Mouse (Mus musculus): ENCODE results near the gene Rpl19.

Gene Rpl19

DNA sequence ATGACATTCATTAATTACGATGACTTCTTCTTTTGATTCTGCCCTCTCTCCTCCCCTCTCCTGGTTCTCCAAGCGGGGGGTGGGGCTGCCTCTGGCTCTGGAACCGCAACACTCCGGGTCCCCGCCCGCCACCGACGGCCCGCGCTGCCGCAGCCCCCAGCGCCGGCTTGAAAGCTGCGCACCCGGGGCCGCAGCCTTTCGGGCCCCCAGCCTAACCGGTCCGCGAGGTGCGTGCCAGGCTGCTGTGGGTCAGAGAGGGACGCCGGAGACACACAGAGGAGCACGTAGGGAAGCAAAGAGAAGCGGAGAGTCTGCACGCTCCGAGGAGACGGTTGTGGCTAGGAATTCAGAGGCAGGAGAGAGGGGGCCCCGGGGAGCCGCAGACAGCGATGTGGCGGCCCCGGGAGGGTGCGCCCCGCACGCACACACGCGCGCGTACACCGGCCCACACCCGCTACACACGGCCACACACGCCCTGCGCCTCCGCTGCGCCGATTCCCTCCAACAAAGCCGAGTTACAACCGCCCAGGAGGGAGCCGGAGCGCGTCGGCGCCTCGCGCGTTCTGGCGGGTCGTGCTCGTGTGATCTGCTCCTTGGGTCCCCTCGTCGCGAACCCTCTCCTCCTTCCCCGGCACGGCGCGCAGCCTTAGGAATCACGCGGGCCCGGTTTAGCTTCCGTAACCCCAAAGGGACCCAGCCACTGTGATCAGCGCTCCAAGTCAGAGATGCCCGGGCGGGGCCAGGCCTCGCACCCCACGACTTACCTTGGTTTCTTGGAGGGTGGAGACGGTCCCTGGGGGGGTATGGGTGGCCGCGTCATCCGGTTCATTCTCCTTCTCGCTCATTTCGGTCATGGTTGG is 25.8 kb downstream of the Rpl19 start:
- no peak for DNase-seq (ENCODE audit: low spot score)

DNA sequence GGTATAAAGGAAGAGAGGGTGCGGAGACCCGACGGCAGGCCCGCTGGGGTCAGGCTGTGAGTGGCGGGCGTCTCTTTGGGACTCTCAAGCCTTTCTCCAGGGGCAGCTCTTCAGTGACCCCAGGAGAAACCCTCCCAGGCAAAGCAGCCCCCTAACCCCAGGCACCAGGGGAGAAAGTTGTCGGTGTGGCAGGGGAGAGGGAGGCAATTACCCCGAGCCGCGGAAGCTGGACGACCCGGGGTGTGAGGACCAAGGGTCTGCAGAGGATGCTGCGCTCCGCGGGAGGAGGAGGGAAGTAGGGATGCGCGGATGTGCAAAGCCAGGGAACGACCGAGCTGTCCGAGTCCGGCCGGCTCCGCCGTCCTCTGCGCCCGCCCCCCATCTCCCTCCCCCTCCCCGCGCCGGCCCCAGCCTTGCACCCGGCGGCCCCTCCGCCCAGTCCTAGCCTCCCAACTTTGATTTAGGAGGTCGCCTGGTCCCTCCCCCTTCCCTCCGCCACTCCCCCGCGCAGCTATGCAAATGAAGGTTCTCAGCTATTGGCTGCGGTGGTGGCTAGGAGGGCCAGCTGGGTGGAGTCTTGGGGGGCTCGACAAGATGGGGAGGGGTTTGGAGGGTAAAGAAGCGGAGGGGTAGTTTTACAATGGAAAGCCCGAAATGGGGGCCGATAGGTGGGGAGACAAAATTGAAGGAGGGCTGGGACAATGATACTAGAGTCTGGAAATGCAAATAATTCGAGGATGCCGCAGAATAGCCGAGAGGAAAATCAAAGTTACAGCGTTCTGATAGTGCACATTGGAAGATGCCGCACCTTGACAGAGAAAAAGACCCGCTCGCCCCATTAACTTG is 26.7 kb downstream of the Rpl19 start, which contains the start of gene Stac2:
Stac2 (minus strand) TSS at position 474 of the 846 bp plus-strand sequence.
- DNase-seq (ENCODE audit: low spot score), result peak; percentile 87

DNA sequence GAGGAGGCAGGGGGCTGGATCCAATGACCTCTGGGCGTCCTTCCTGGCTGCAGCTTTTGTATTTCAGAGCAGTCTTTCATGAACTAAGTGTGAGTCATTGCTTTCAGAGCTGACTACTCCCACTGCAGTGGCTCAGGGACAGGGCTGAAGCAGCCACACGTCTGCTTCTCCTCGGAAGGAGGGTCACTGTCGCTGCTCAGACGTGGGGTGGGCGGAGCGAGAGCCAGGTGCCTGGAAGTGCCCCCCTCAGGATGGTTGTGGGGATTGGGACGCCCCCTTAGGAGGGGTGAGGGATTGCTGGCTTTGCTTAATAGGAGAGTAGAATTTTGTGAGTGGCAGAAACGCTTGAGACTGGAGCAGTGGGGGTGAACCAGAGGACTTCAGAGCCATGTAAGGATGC is 31.0 kb downstream of the Rpl19 start:
- no peak for DNase-seq (ENCODE audit: low spot score)

GRCm38 (mm10) chr11:98057998-98058397 is 31.5 kb downstream of the Rpl19 start:
- DNase-seq (ENCODE audit: low spot score), result no peak

- DNase-seq (ENCODE audit: low spot score), result no peak
These were observed 33.2 kb downstream of the Rpl19 start for GRCm38 (mm10) chr11:98059662-98060061.

DNA sequence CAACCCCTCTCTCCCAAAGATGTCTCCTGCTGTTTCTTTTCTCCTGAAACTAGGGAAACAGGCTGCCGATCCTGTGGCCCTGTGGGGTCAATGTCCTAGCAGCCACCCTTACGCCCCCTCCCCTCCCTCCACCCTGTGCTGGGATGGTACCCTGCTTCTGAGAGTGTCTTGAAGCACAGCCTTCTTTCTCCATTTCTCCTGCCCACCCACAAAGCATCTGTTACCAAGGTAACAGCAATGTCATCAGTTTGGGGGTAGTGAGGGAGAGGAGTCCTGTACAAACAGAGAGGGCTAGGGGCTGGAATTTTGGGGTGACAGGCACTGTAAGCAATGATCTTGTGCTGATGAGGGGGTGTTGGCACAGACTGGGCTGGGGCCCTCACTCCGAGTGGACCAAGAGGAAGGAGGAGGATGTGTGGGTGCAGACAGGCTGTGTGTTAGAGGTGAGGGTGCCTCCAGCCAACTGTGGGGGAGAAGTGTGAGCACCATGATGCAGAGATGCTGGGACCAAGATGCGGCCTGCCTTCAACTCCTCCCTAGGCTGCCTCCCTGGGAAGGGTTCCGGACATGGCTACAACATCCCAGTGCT is 33.7 kb downstream of the Rpl19 start:
- no peak for DNase-seq (ENCODE audit: low spot score)

- no peak for DNase-seq (ENCODE audit: low spot score)
These were observed 34.9 kb downstream of the Rpl19 start for GRCm38 (mm10) chr11:98061441-98061840.

DNA sequence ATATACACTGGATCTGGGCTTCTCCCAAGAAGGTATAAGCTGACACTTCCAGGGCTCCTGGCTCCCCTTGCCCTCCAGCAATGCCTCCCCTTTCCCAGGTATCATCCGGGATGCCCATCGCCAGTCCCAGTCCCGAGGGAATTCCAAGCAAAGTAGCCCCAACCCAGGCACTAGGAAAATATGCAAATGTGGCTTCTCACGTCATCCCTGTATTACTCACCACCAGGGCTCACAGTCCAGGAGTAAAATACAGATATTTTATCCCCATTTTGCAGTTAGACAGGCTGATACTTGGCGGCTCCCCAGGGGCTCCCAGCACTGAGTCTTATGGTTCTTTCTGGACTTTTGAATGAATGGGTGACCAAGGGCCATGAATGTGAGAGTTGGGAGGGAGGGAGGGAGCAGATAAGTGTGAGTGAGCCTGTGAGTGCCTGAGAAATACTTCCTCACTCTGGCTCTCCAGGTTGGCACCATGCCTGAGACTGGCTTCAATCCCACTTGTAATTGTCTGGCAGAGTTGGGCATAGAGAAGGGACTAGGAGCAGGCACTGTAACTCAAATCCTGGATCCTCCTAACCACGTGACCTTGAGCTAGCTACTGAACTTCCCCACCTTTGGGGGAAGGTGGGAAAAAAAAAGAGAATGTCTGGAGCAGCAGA is 35.5 kb downstream of the Rpl19 start:
- DNase-seq (ENCODE audit: low spot score), result peak; percentile 75

- DNase-seq (ENCODE audit: low spot score), result no peak
These were observed 39.7 kb downstream of the Rpl19 start for GRCm38 (mm10) chr11:98066201-98066600.

GRCm38 (mm10) chr11:98067255-98067654 is 40.7 kb downstream of the Rpl19 start:
- DNase-seq (ENCODE audit: low spot score), result no peak

- DNase-seq (ENCODE audit: low spot score), result no peak
These were observed 46.9 kb downstream of the Rpl19 start for GRCm38 (mm10) chr11:98073442-98073841.

- DNase-seq (ENCODE audit: low spot score), result peak; percentile 95
These were observed 48.8 kb downstream of the Rpl19 start for GRCm38 (mm10) chr11:98075195-98075808.

DNA sequence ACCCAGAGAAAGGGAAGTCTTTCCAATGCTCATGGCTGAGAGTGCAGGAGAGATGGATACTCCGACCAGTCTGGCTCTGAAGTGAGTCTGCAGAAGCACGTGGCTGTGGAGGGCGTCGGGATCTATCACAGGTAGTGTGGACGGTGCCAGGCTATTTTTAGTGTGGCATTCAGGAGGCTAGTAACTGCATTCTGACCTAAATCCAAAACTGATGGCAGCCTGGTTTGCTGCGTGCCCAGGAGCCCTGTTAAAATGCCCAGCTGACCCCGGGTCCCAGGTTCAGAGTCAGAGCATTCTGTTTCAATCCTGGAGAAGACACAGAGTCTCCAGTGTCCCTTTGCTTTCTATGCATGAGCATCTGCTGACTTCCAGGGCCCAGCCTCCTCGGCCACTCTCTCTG is 50.6 kb downstream of the Rpl19 start:
- no peak for DNase-seq (ENCODE audit: low spot score)

Measured in testis, postnatal 10 days (tissue).